Mouse (Mus musculus) G1E (cell line): ENCODE measurements around the gene Lyrm7.

Experiments used
- CTCF ChIP-seq: IDR thresholded peaks from 2 replicates; pipeline ENCODE4 v1.5.1; 2012; ENCODE audit warnings: low read depth, low read length, inconsistent platforms, mixed read lengths
- GATA1 ChIP-seq: IDR thresholded peaks from 2 replicates; pipeline ENCODE4 v1.6.1; 2012; ENCODE audit warnings: borderline replicate concordance, low read length, inconsistent platforms, mixed read lengths
- GATA2 ChIP-seq: IDR thresholded peaks from 2 replicates; pipeline ENCODE4 v1.6.1; 2012; ENCODE audit warnings: low read depth, low read length, inconsistent platforms, borderline replicate concordance
- POLR2AphosphoS5 ChIP-seq: IDR thresholded peaks from 2 replicates; pipeline ENCODE4 v1.6.1; 2012; ENCODE audit warnings: low read depth, low read length, inconsistent platforms; ENCODE audit not compliant: insufficient replicate concordance
- TAL1 ChIP-seq: conservative IDR thresholded peaks from 2 replicates; pipeline ENCODE4 v1.6.1; 2012; ENCODE audit warnings: low read depth, low read length, inconsistent platforms, mixed read lengths

- no peak for TF ChIP-seq CTCF
- no peak for TF ChIP-seq GATA1
- TF ChIP-seq POLR2AphosphoS5, result no peak
- no peak for TF ChIP-seq TAL1
- no peak for TF ChIP-seq GATA2
Observed at GRCm38 (mm10) chr11:54839696-54840095, 21.0 kb downstream of the Lyrm7 start.
